Mouse (Mus musculus) right cerebral cortex, postnatal 4 days (tissue): ENCODE results near the gene Kcnn3.

Experiments used
- DNase-seq: peaks from one replicate; pipeline ENCODE4 v3.0.0-alpha.2; 2022

The Kcnn3 gene

DNA sequence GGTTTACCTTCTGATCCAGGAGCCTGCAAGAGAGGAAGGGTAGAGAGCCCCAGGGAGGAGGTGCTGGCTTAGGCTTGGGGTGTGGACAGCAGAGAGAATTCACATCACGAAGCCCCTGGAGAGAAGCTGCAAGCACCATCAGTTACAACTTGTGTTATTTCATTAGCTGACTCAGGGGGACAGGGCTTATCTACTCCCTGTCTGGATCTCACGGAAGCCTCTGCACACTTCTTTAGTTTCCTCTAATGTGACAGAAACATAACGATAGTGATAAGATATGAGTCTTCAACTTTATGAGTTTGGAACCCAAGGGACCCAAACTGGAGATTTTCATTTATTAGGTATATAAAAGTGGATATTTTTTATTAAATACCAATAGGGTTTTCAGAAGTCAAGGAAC is 50.4 kb downstream of the Kcnn3 start:
- DNase-seq = no peak

DNA sequence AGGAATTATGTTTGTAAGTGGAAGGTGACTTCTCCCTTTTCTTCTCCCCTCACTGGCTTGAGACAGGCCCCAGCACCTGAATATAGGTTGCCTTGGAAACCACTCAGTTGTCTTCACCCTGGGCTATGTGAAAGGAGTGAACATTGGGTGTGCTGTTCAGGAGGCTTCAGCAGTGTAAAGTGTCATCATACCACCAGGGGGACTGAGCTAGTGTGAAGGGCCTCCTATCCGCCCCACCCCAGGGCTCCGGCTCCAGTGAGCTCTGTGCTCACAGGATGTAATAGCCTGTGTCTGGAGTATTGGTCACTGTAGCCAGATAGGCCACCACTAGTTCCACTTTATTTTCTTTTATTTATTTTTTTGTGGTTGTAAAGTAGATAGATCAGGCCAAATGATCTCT is 54.3 kb downstream of the Kcnn3 start:
- DNase-seq = no peak

GRCm38 (mm10) chr3:89576381-89576780 is 56.4 kb downstream of the Kcnn3 start:
- DNase-seq = no peak

- DNase-seq = no peak
Observed at GRCm38 (mm10) chr3:89577154-89577553, 57.2 kb downstream of the Kcnn3 start.

DNA sequence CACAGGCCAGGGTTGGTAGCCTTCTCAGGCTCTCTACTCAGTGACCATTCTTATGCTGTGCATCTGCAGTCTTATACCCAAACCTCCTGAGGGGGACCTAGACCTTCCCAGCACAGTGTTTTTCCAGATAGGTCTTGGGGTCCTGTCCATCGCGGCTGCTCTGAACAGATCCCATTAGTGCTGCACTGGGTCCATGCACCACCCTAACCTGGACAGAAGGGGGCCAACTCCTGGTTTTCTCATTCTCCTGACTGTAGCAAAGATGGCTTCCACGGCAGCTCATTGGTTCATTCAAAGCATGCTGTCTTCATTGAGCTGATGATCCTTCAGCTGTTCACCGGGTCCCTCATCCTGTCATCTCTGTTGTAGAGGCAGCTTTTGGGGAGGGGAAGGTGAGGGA is 58.1 kb downstream of the Kcnn3 start:
- DNase-seq = no peak

DNA sequence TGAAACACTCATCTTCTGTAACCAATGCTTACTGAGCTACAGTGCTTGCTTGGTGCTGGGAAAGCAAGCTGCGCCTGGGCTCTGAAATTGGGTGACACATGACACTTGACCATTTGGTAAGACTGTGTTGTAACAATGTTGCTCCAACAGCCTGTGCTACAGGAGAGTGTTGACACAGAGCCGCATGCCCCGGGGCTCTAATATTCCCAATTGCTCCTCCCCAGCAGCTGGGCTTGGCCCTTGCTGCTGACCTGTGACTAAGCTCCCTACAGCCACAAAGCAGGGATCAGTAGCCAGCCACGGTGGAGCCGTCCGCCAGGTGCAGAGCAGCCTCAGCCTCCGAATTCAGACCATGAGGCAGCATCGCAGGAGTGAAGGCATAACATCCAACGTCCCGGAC is 58.8 kb downstream of the Kcnn3 start:
- DNase-seq = no peak

DNA sequence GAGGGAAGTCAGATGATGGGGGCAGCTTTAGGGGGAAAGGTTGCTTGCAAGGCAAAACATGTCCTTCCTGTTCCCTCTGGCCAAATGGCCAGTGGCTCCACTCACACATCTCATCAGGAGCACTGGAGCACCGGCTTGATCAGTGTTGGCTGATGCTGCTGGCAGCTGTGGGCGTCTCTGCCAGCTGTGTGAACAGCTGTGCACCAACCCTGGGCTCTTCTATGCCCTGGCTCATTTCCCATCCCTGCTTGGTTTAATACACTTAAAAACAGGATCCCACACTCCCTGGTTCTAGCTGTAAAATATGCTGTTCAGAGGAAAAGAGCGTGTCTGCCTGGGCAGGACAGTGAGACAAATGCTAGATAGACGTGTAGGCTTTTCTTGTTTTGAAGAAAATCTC is 64.3 kb downstream of the Kcnn3 start:
- no peak for DNase-seq

- no peak for DNase-seq
Observed at GRCm38 (mm10) chr3:89588436-89588835, 68.5 kb downstream of the Kcnn3 start.

DNA sequence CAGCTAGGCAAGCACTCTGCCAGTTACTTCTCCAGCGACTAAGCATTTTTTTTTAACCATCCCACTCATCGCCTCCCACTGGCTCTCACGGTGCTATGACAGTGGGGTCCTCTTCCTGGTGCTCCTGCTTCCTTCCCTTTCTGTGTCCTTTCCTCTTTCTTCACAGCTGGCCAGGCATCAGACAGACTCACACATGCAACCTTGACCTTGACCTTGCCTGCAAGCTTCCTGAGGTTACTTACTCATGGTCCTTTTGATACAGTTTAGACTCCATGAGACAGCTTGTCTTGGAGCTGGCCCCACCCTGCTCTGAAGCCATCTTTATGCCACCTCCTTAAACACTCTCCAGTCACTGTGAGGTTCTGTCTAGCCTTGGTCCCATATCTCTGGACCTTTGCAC is 69.4 kb downstream of the Kcnn3 start:
- DNase-seq = no peak

- no peak for DNase-seq
Observed at GRCm38 (mm10) chr3:89590386-89590785, 70.4 kb downstream of the Kcnn3 start.

- DNase-seq = no peak
Observed at GRCm38 (mm10) chr3:89591461-89591860, 71.5 kb downstream of the Kcnn3 start.

GRCm38 (mm10) chr3:89592809-89593208 is 72.8 kb downstream of the Kcnn3 start:
- DNase-seq = no peak

- no peak for DNase-seq
Observed at GRCm38 (mm10) chr3:89593524-89593923, 73.6 kb downstream of the Kcnn3 start.

DNA sequence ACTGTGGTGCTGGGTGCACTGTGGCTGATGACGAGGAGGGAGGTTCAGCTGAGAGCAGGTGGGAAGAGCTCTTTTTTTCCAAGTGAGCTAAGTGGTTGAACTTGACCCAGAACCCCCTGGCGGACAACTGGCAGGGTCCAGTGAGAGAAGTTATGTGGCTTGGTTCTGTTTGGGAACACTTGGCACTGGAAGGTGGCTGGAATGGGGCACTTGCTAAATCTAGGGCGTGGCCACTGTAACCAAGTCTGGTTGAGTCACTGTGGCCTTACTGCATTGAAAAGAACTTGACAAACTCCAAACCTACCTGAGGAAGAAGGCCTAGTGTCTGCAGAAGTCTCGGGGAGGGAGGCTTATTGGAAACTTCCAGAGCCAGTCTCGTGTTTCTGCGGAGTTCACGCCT is 78.4 kb downstream of the Kcnn3 start:
- DNase-seq = no peak

DNA sequence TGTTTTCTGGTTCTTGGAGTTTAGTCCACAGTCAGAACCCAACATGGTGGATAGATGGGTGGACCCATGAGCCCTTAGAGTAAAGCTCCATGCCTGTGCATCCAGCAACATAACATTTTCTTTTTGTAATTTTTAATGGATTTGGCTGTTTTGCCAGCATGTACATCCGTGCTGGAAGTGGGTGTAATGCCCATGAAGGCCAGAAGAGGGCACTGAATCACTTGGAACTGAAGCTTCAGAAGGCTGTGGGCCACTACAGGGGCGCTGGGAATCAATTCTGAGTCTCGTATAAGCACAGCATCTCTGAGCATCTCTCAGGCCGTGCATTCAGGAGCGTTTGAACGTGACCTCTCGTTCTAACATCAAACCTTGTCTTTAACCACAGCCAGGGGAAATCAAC is 79.0 kb downstream of the Kcnn3 start:
- no peak for DNase-seq

DNA sequence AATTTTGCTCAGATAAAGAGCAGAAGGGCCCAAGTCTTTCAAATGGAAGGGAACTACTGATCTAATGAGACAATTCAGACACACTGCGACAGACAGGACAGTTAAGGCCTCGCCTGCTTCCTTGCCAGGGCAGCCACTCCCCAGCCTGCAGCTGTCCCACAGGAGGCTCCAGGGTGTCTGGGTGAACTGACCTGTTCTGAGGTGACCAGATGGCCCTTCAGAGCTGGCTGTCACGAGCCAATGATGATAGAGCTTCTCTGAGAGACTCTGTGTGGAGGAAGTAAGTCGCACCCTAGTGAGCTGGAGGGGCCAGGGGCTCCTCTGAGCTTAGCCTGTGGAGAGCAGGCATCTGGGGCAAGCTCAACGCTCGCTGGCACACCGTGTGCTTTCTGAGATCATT is 81.1 kb downstream of the Kcnn3 start:
- DNase-seq = no peak

- no peak for DNase-seq
Observed at GRCm38 (mm10) chr3:89603300-89603699, 83.3 kb downstream of the Kcnn3 start.

DNA sequence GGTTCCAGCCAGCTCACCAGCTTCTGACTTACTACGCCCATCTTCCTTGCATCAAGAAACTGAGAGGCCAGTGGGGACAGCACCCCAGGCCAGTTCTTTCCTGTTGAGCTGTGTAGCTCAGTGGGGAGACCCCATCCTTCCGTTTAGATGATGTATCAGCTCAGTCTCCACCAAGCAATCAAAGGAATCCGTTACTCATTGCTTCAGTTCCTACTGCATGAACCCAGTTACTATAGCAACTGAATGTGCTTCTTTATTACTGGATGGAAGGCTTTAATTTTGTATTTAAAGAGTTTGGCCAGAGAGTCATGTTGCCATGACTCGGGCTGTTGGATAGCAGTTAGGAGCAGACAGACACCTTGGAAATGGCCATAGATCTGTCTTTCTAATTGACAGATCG is 85.3 kb downstream of the Kcnn3 start:
- DNase-seq = no peak

GRCm38 (mm10) chr3:89607327-89607726 is 87.4 kb downstream of the Kcnn3 start:
- no peak for DNase-seq

- no peak for DNase-seq
Observed at GRCm38 (mm10) chr3:89612048-89612447, 92.1 kb downstream of the Kcnn3 start.

- DNase-seq = peak; percentile 82
Observed at GRCm38 (mm10) chr3:89613526-89614523, 93.9 kb downstream of the Kcnn3 start.

GRCm38 (mm10) chr3:89616861-89617260 is 96.9 kb downstream of the Kcnn3 start:
- no peak for DNase-seq

GRCm38 (mm10) chr3:89617360-89617759 is 97.4 kb downstream of the Kcnn3 start:
- no peak for DNase-seq

DNA sequence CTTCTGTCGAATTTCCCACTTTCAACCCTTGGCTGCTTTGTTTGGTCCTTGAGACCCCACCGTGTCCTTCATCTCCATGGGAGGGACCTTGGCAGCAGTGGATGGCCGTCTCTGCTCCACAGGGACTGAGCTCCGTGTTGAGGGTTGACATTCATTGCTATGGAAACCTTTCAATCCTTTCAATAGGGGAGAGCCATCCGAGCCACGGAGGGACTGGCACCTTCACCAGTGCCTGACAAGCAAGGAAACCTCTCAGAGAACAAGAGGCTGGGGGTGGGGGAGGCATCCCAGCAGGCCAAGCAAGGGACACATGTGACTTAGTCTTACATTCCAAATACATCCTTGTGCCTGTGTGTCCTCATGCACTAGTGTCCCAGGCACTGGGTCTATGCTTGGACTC is 102.9 kb downstream of the Kcnn3 start:
- DNase-seq = no peak

- no peak for DNase-seq
Observed at GRCm38 (mm10) chr3:89623531-89623930, 103.6 kb downstream of the Kcnn3 start.
